Mouse (Mus musculus) spleen, embryonic (tissue): ENCODE results near the gene Tex21.

Experiments used
- CTCF ChIA-PET: fragments of 350-600 bp; sonication (Branson Sonifier 250); formaldehyde crosslinking; loops from one replicate; lab custom pipeline; 2022; lab: Charles Lee

The Tex21 gene

DNA sequence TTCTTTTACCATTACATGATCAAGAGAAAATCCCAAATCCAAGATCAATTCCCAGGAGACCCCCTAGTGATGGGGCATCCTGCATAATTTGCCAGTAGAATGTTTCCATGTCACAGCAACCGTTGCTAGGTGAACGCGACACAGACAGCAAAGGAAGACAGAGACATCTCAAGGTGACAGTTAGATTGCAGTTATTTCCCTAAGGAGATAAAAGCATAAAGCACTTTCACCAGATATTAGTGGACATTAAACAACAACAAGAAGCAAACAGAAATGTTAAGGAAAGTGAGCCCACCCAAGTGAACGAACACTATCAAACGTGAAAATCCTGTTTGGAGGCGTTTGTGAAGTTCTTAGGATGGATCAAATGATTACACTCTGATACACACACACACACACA, at the start of gene Tex21:
Tex21 (minus strand) TSS at position 101 of the 400 bp plus-strand sequence.
- CTCF ChIA-PET = no interaction called here

DNA sequence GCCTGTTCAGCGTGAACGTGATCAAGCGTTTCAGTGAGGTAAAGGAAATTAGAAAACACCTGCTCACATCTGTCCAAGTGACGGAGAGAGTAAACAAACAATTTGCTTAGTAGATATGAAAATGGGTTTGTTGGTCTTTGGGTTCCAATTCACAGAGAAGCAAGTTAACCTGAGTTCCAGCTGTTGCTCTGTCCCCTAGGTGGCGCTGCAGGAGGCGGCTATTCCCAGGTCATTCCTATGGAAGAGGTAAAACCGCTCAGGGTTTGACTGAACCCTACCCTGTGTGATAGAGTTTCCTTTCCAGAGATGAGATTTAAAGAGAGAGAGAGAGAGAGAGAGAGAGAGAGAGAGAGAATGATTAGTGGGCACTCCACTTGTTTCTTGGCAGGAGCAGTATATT, 46.6 kb upstream of the Tex21 start:
- CTCF ChIA-PET = interaction anchor here (1.2 kb wide), 1 partner anchor 48 kb away, joined by 3 read pairs; no protein-coding TSS in a partner anchor

DNA sequence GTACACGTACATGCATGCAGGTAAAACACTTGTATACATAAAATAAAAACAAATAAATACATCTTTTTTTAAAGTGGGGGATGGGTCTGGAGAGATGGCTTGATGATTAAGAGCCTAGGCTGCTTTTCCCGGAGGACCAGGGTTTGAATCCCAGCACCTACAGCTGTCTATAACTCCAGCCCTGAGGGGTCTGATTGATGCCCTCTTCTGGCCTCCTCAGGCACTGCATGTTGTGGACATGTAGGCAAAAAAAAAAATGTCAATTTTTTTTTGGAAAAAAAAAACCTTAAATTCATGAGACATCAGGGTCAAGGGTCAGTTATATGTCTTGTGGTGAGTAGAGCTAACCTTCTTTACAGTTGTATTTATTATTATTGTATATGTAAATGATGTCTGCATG, 43.7 kb upstream of the Tex21 start:
- CTCF ChIA-PET = interaction anchor here (0.6 kb wide), 1 partner anchor 26 kb away, joined by 3 read pairs; no protein-coding TSS in a partner anchor

DNA sequence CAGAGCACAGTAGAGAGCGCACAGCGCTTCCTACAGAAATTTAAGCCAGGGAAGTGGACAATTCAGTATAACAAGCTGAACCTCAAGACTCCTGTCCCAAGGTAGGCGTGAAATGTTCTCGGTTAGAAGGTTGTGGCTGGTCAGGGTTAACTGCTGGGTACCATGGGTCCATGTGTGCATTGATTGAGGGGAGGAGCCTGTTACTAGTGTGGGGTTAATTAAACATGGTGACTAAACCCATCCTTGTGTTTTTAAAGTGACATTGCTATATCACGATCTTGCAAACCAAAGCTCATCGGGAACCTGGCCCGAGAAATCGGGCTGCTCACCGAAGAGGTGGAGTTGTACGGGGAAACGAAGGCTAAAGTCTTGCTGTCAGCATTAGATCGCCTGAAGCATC, 42.9 kb upstream of the Tex21 start:
- CTCF ChIA-PET = interaction anchor here (0.6 kb wide), 1 partner anchor 307 kb away, joined by 3 read pairs; no protein-coding TSS in a partner anchor

DNA sequence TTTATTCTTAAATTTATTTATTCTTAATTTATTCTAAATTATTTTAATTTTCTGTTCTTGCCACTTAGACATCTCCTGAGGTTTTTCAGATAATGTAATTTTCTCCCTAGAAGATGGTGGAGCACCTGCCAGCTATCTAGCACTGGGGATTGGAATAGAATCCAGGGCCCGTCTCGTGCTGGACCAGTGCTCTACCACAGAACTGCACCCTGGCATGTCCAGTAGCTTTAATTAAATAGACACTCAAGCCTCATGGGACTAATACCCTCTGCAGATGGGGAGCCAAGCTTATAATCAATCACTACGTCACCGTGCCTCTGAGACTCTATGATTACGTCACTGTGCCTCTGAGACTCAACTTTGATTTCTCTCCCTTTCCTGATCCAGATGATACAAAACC, 41.9 kb upstream of the Tex21 start:
- CTCF ChIA-PET = no interaction called here

DNA sequence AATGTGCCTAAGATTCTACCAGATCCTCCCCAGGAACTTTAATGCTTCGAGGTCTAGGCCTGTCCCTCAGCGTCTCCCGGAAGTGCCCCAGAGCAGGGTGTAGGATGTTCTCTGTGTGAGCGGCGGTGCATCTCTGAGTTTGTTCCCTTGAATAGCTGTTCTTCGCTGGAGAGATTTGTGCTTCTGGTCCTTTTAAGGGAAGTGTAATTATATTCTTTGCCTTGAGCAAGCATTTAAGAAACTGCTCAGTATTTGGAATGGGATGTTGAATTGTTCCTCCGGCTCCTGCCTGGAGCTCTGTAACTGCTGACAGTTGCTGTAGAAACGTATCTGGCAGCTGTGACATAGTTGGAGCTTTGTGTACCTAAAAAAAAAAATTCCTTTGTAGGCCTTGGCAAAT, 41.4 kb upstream of the Tex21 start:
- CTCF ChIA-PET = no interaction called here

DNA sequence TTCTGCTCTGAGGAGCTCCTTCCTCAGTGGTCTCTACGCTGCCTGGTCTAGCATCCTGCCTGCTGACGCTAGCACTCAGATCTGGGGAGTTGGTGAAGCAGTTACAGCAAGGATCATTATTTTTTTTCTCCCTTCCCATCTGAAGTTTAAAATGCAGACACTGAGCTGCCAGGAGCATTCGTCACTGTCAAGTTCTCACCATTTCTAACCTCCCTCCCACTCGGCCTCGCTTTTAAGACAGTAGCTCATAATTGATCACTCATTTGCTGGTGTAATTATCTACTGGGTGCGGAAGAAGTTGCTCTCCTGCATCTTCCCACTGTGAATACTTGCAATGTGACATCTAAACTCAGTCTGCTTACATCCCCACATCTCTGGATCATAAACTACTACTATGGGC, 38.9 kb upstream of the Tex21 start:
- CTCF ChIA-PET = no interaction called here

DNA sequence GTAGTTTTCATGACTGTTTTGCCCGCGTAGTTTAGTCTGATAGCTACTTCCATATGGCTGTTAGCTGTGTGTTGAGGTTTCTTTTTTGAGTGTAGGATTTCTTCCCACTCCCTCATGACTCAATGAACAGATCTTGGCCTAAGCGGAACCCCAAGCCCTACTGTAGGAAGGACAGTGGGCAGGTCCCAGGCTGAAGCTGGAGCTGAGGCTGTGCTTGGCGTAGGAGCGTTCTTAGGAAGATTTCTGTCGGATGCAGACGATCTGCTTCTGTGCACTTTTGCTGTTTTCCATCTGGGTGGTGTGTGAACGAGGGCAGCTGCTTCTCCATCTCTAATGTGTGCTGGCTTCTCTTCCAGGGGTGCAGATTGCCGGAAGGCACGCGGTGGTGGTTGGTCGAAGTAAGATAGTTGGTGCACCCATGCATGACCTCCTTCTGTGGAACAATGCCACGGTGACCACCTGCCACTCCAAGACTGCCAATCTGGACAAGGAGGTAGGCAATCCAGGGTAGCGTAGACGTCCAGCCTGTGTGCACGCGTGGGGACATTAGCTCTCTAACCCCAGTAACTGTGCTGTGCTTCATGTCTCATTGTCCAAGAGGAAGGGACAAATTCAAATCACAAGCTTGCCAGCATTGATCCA, 36.1 kb upstream of the Tex21 start:
- CTCF ChIA-PET = no interaction called here

DNA sequence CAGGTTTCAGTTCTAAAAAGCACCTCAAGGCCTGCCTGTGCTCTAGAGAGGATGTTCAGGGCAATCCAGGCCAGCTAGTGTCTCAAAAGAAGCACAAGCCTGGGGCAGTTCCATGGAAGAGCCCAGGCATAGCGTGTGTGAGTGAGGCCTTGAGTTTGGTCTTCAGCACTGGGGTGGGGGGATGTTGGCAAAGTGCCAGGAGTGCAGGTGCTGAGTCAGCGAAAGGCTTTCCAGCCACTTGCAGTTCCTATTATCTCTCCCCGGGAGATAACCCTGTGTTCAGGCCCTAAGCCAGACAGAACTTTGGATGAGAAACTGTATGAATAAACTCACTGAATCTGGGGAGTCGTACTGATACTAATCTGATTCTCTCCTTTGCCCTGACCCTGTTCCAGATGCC, 35.6 kb upstream of the Tex21 start:
- CTCF ChIA-PET = no interaction called here

DNA sequence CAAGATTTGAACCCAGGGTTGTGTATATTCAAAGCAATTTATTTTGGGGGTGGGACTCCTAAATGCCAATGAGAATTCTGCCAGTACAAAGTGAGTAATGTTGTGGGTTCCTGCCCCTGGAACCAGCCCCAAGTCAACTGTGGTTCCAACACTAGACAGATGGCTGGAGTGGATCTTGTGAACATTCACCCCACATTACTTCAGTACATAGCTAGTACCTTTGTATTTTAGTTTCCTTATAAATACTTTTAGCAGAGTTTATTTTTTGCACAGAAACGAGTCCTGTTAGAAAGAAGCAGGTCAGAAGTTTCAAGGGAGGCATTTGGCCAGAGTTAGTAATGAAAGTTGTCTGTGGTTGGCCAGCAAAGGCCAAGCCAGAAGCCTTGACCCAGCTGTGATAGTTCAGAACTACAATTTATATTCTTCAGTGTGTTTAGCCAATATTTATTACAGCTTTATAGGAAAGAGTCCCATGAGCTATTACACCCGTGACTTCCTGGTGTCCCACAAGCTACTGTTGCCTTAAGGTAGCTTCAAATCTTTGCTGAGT, 34.6 kb upstream of the Tex21 start:
- CTCF ChIA-PET = no interaction called here

DNA sequence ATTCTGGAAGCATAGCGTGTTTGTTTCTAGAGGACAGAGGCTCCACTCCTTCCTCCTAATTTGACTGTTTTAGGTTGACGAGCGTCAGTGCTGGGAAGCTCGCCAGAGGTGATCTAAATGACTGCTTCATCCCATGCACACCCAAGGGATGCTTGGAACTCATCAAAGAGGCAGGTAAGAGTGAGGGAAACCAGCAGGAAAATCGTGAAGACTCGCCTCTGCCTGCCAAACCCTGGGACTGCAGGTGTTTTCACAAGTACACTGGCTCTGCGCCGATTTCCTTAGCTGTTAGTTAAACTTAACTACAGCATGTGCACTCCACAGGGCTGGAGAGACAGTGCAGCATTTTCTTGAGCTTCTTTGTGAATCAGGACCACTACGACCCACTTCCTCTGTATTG, 34.0 kb upstream of the Tex21 start:
- CTCF ChIA-PET = no interaction called here

DNA sequence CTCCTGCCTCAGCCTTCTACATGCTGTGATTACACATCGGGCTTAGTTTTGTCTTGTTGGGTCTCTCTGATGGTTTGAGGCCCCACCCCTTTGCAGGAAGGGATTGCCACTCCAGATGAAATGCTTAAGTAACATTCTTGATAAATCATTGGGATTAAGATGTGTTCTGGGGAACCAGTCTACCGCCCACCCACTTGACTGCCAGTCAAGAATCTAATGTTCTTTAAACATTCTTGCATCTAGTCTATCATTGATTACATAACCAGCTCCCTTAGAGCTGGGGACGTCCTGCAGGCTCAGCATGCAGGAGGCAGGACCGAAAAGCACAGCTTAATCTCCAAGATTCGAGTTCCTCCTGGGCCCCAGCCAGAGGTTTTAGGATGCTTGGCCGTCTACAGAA, 31.7 kb upstream of the Tex21 start:
- CTCF ChIA-PET = no interaction called here

DNA sequence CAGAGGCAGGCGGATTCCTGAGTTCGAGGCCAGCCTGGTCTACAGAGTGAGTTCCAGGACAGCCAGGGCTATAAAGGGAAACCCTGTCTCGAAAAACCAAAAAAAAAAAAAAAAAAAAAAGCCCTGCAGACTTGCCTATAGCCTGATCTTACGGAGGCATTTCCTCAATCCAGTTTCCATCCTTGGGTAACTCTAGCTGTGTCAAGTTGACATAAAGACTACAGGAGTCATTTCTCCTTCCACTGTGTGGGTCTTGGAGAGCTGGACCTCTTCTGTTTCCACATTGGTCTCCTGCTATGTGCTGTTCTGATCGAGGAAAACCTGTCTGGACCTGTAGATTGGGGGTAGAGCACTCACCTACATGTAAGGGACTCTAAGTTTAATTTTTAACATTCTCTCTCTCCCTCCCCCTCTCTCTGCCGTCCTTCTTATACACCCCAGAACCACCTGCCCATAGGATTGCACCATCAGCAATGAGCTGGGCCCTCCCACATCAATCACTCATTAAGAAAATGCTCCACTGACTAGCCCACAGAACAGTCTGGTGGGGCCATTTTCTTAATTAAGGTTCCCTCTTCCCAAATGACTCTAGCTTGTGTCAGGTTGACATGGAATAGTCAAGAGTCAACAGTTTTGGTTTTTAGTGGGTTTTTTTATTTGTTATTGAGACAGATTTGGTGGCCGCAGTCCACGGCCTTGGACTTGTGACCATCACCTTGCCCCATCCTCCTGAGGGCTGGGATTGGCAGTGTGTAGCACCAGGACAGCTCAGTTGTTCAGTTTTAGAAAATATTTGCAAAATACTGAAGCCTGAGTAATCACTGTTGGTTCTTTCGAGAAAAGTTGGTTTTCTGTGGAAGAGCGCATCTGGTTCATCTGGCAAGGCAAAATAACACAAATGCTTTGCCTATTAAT, 26.3 kb upstream of the Tex21 start:
- CTCF ChIA-PET = interaction anchor here (0.6 kb wide), 1 partner anchor 143 kb away, joined by 4 read pairs; no protein-coding TSS in a partner anchor

DNA sequence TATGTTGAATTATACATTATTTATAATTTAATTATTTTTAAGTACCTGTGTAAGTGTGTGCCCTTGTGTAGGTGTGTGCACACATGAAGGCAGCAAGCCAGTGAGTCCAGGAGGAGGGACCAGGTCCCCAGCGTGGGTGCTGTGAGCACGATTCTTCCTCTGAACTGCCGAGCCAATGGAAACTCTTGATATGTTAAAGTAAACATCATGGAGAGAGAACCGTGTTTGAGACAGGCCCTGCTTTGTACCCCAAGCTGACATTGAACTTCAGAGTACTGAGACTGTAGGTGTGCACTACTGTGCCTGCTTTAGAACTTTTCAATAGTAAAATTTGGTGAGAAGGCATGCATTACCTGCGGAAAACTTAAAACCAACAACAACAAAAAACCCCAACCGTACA, 25.0 kb upstream of the Tex21 start:
- CTCF ChIA-PET = no interaction called here

DNA sequence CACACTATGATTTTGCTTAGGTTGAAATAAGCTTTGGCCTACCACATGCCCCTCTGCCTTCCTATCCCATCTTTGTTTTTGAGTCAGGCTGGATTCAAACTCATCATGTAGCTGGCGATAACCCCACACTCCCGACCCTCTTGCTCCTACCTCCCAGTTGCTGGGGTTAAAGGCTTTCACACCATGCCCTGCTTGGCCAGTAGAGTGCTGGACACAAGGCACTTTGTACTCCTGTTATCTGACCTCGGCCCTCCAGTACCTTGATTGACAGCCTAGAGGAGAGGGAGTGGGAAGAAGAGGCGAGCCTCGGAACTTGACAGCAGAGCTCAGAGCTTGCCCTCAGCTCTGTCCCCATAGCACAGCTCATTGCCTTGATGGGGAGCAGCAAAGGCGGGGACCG, 22.6 kb upstream of the Tex21 start:
- CTCF ChIA-PET = no interaction called here

DNA sequence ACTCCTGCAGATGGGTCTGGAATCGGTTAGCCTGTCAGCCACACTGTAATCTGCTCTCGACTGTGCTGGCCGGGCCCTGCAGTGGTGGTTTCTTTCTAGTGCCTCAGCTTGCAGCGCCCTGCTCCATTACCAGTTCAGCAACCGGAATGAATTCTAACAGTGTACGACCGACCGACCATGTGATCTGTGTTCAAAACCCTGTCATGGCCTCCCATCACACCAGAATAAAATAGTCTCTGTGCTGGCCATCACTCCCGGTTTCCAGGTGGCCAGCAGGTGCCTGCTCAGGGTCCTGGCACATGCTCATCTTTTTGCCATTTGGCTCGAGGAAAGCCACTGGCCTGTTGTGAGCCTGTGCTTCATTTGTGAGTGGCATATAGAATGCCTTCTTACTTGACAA, 22.1 kb upstream of the Tex21 start:
- CTCF ChIA-PET = no interaction called here

DNA sequence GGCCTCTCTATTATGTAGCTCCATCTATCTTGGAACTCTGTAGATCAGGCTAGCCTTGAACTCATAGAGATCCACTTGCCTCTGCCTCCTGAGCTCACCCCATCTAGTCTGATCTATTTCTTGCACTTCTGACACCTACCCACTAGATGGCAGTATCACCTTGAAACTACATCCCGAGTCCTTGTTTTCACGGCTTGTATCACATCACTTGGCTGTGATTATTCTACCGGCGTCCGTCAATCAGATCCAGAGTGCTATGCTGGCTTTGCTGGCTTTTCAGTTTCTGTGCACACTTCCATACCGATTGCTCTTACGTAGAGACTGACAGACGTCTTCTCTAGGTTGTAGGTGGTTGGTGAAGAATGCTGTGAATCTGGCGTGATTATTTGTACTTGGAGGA, 20.3 kb upstream of the Tex21 start:
- CTCF ChIA-PET = no interaction called here

DNA sequence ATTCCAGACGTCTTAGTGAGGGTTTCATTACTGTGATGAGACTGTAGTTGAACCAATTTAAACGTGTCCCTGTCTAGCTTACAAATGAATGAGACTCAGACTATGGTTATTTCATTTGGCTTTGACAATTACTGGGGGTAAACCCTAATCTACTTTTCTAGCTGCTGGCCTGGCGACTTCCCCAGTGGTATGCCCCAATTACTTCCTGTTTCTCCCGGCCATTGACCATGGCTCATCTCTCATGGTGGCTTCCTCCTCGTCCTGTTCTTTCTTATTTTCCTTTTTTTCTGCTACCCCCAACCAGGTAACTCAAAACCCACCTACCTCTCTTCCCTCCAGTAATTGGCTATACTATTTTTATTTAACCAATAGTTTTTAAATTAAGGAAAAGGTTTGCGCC, 18.5 kb upstream of the Tex21 start:
- CTCF ChIA-PET = no interaction called here

DNA sequence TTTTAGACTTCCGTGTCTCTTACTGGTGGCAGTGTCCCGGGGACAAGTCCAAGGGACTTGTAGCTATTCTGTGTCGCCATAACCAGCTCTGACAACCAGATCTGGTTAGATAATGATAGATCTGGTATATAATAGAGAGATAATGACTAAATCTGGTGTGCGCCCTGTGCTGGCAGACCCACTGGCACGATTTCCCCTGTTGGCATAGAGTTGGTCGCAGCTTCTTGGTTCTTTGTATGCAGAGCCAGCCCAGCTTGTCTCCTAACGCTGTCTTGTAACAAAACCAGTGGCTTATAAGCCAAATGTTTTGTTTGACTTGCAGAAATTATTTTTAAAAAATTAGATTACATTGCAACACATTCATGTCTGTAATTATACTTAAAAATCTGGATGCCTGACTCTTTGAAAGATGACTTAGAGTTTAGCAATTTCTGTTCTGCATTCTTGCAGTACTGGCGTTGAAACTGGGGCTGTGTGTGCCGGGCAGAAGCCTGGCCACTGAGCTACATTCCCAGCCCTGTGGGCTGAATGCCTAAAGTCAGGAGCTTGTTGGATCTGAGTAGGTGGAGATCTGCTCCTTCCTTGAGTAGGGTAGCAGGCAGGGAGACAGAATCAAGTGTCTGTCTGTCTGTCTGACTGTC, 17.9 kb upstream of the Tex21 start:
- CTCF ChIA-PET = no interaction called here

DNA sequence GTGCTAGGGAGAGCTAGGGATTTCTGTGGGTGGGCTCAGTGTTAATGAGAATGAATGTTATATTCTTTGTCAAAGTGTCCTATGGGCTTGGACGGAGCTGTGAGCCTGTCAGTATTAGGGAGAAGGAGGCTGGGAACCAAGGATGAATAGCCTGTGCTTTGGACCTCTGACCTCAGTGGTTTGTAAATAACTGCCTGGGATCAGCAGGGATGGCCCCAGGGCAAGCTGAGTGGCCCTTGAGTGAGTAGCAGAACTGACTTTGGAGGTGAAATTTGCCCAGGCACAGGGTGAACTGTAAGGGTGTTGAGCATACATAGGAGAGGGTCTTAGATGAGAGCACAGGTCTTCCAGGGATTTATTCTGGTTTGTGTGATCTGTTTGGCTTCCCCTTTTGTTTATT, 17.3 kb upstream of the Tex21 start:
- CTCF ChIA-PET = no interaction called here

DNA sequence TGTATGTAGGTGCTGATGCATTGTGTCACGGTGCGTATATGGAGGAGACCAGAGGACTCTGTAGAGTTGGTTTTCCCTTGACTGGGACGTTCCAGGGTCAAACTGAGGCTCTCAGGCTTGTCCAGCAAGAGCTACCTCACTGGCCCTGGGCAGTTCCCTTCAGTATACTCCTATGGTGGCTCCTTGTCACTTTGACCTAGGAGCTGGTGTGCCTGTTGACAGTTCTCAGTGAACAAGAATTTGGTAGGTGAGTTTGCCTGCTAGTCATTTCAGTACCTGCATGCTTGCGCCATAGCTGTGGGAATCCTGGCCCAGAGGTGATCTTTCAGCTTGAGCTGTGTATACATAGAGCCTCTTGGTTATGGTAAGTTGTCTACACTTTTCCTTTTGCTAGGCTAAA, 16.4 kb upstream of the Tex21 start:
- CTCF ChIA-PET = no interaction called here

DNA sequence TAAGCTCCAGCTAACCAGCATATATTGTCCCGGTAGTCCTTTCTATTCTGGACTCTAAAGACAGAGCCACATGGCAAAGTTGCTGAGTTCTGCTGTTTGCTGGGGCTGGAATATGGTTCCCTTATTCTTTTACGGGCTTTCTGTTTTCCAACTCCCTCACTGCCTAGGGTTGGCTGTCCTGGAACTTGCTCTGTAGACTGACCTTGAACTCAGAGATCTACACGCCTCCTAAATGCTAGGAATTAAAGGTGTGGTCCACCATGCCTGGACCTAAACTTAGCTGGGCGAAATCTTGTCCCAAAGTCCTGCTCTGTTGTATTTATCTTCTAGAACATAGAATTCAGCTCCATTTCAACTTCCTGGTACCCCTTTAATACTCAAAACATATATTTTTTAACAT, 15.0 kb upstream of the Tex21 start:
- CTCF ChIA-PET = no interaction called here
